Mouse (Mus musculus): ENCODE measurements around the gene Nkapd1. TPM values are rescaled to one million over a fixed set of nuclear protein-coding genes. Genes with fewer than 3 reads are reported as not detected.

Nkapd1 gene
- polyA plus RNA-seq (2014; fragmentation: Nextera tagmentation; extraction: Ambion mirVana) = 21.9 and 24.5 TPM in 2 replicates

GRCm38 (mm10) chr9:50616766-50617603 lies at the start of gene Nkapd1, which contains the start of gene Pih1d2:
Nkapd1 (minus strand) TSS chr9:50617464.
Pih1d2 (plus strand) TSS chr9:50617321.
- WGBS = under 1% methylated on average over 78 of the region's 81 CpGs
- H3K4me1 ChIP-seq (ENCODE audit: control insufficient read depth, insufficient read depth, low read length) = peaks cover 9% of the 10 kb centered on the region
- H3K9me3 ChIP-seq (ENCODE audit: control insufficient read depth, low read length) = no peaks in the 10 kb centered on the region
- H3K27me3 ChIP-seq (ENCODE audit: control insufficient read depth, insufficient read depth, low read length) = no peaks in the 10 kb centered on the region
- peak within 1 kb of the TSS; percentile 99 for H3K4me3 ChIP-seq (ENCODE audit: low read depth, low read length)
- H3K27ac ChIP-seq (ENCODE audit: low read depth, low read length) = peak within 1 kb of the TSS; percentile 79
- peak within 1 kb of the TSS; percentile 83 for H3K4me2 ChIP-seq (ENCODE audit: low read depth, low read length)
- H3K36me3 ChIP-seq (ENCODE audit: control insufficient read depth, insufficient read depth, low read length) = peaks cover 18% of the 10 kb centered on the region; the same call in 1 of the 2 replicates
- peak within 1 kb of the TSS; percentile 87 for H3K9ac ChIP-seq (replicated peaks; ENCODE audit: low read depth, low read length)
- peak; percentile 95 for ATAC-seq (ENCODE audit: low read depth)

- H3K9ac ChIP-seq (replicated peaks; ENCODE audit: low read depth, low read length) = no peak overlapping the region
- no peak for ATAC-seq (ENCODE audit: low read depth)
- H3K36me3 ChIP-seq (ENCODE audit: control insufficient read depth, insufficient read depth, low read length) = peaks cover 25% of the 10 kb centered on the region
- no peaks in the 10 kb centered on the region for H3K9me3 ChIP-seq (ENCODE audit: control insufficient read depth, low read length)
- no peak overlapping the region for H3K4me2 ChIP-seq (ENCODE audit: low read depth, low read length)
- H3K27me3 ChIP-seq (ENCODE audit: control insufficient read depth, insufficient read depth, low read length) = no peaks in the 10 kb centered on the region
- WGBS = 87% methylated on average over 6 of the region's 6 CpGs
- H3K4me3 ChIP-seq (ENCODE audit: low read depth, low read length) = no peak overlapping the region
- H3K4me1 ChIP-seq (ENCODE audit: control insufficient read depth, insufficient read depth, low read length) = no peaks in the 10 kb centered on the region
- no peak overlapping the region for H3K27ac ChIP-seq (ENCODE audit: low read depth, low read length)
These were observed 49.2 kb upstream of the Nkapd1 start for GRCm38 (mm10) chr9:50666442-50666841.

GRCm38 (mm10) chr9:50664826-50665225 lies 47.6 kb upstream of the Nkapd1 start:
- no peak overlapping the region for H3K4me3 ChIP-seq (ENCODE audit: low read depth, low read length)
- no peak for ATAC-seq (ENCODE audit: low read depth)
- no peak overlapping the region for H3K4me2 ChIP-seq (ENCODE audit: low read depth, low read length)
- no peak overlapping the region for H3K9ac ChIP-seq (replicated peaks; ENCODE audit: low read depth, low read length)
- H3K4me1 ChIP-seq (ENCODE audit: control insufficient read depth, insufficient read depth, low read length) = peaks cover 5% of the 10 kb centered on the region
- no peaks in the 10 kb centered on the region for H3K9me3 ChIP-seq (ENCODE audit: control insufficient read depth, low read length)
- WGBS = 92% methylated on average over 5 of the region's 5 CpGs
- H3K27ac ChIP-seq (ENCODE audit: low read depth, low read length) = no peak overlapping the region
- H3K36me3 ChIP-seq (ENCODE audit: control insufficient read depth, insufficient read depth, low read length) = peaks cover 25% of the 10 kb centered on the region
- no peaks in the 10 kb centered on the region for H3K27me3 ChIP-seq (ENCODE audit: control insufficient read depth, insufficient read depth, low read length)

- peaks cover 16% of the 10 kb centered on the region for H3K4me1 ChIP-seq (ENCODE audit: control insufficient read depth, insufficient read depth, low read length)
- WGBS = 13% methylated on average over 12 of the region's 12 CpGs
These were observed 43.2 kb upstream of the Nkapd1 start for GRCm38 (mm10) chr9:50660431-50660830.

GRCm38 (mm10) chr9:50659392-50660217 lies 42.3 kb upstream of the Nkapd1 start, which contains the start of gene Dlat:
Dlat (minus strand) TSS chr9:50659780.
- Histone ChIP-seq H3K9ac (replicated peaks; ENCODE audit: low read depth, low read length) (peak within 1 kb of the TSS; percentile 89), H3K36me3 (ENCODE audit: control insufficient read depth, insufficient read depth, low read length) (0 out of 2 replicates have a peak, but pooled peaks cover 11% of the 10 kb centered on the region), H3K4me2 (ENCODE audit: low read depth, low read length) (peak within 1 kb of the TSS; percentile 80), H3K27ac (ENCODE audit: low read depth, low read length) (peak within 1 kb of the TSS; percentile 80), H3K4me1 (ENCODE audit: control insufficient read depth, insufficient read depth, low read length) (peaks cover 16% of the 10 kb centered on the region), H3K4me3 (ENCODE audit: low read depth, low read length) (peak within 1 kb of the TSS; percentile 90), H3K27me3 (ENCODE audit: control insufficient read depth, insufficient read depth, low read length) (no peaks in the 10 kb centered on the region), H3K9me3 (ENCODE audit: control insufficient read depth, low read length) (no peaks in the 10 kb centered on the region)
- 0% methylated on average over 63 of the region's 63 CpGs for WGBS
- peak; percentile 94 for ATAC-seq (ENCODE audit: low read depth)

More at GRCm38 (mm10) chr9:50660431-50660830, 43.2 kb upstream of the Nkapd1 start:
- H3K4me3 ChIP-seq (ENCODE audit: low read depth, low read length) = peak overlapping the region; percentile 90
- 0 out of 2 replicates have a peak overlapping the region, but pooled peaks have one; percentile 39 for H3K9ac ChIP-seq (replicated peaks; ENCODE audit: low read depth, low read length)
- H3K36me3 ChIP-seq (ENCODE audit: control insufficient read depth, insufficient read depth, low read length) = peaks cover 15% of the 10 kb centered on the region
- ATAC-seq (ENCODE audit: low read depth) = no peak
- H3K4me2 ChIP-seq (ENCODE audit: low read depth, low read length) = peak overlapping the region; percentile 80
- H3K27me3 ChIP-seq (ENCODE audit: control insufficient read depth, insufficient read depth, low read length) = no peaks in the 10 kb centered on the region
- H3K9me3 ChIP-seq (ENCODE audit: control insufficient read depth, low read length) = no peaks in the 10 kb centered on the region
- no peak overlapping the region for H3K27ac ChIP-seq (ENCODE audit: low read depth, low read length)

- Histone ChIP-seq H3K9me3 (ENCODE audit: control insufficient read depth, low read length) (no peaks in the 10 kb centered on the region), H3K27ac (ENCODE audit: low read depth, low read length) (peak overlapping the region; percentile 80), H3K9ac (replicated peaks; ENCODE audit: low read depth, low read length) (peak overlapping the region; percentile 89), H3K36me3 (ENCODE audit: control insufficient read depth, insufficient read depth, low read length) (0 out of 2 replicates have a peak, but pooled peaks cover 12% of the 10 kb centered on the region), H3K27me3 (ENCODE audit: control insufficient read depth, insufficient read depth, low read length) (no peaks in the 10 kb centered on the region), H3K4me1 (ENCODE audit: control insufficient read depth, insufficient read depth, low read length) (peaks cover 16% of the 10 kb centered on the region), H3K4me2 (ENCODE audit: low read depth, low read length) (peak overlapping the region; percentile 80), H3K4me3 (ENCODE audit: low read depth, low read length) (peak overlapping the region; percentile 90)
- under 1% methylated on average over 28 of the region's 28 CpGs for WGBS
- no peak for ATAC-seq (ENCODE audit: low read depth)
These were observed 41.7 kb upstream of the Nkapd1 start for GRCm38 (mm10) chr9:50658941-50659388.

GRCm38 (mm10) chr9:50658391-50658790 lies 41.1 kb upstream of the Nkapd1 start:
- H3K4me1 ChIP-seq (ENCODE audit: control insufficient read depth, insufficient read depth, low read length) = peaks cover 16% of the 10 kb centered on the region
- no peak for ATAC-seq (ENCODE audit: low read depth)
- H3K27ac ChIP-seq (ENCODE audit: low read depth, low read length) = peak overlapping the region; percentile 80; the same call in 1 of the 2 replicates
- H3K27me3 ChIP-seq (ENCODE audit: control insufficient read depth, insufficient read depth, low read length) = no peaks in the 10 kb centered on the region
- 29% methylated on average over 5 of the region's 5 CpGs for WGBS
- no peaks in the 10 kb centered on the region for H3K9me3 ChIP-seq (ENCODE audit: control insufficient read depth, low read length)
- peak overlapping the region; percentile 90 for H3K4me3 ChIP-seq (ENCODE audit: low read depth, low read length)
- peak overlapping the region; percentile 80 for H3K4me2 ChIP-seq (ENCODE audit: low read depth, low read length)
- peaks cover 18% of the 10 kb centered on the region; the same call in 1 of the 2 replicates for H3K36me3 ChIP-seq (ENCODE audit: control insufficient read depth, insufficient read depth, low read length)
- peak overlapping the region; percentile 89 for H3K9ac ChIP-seq (replicated peaks; ENCODE audit: low read depth, low read length)

- ATAC-seq (ENCODE audit: low read depth) = no peak
- Histone ChIP-seq H3K9ac (replicated peaks; ENCODE audit: low read depth, low read length) (no peak overlapping the region), H3K9me3 (ENCODE audit: control insufficient read depth, low read length) (no peaks in the 10 kb centered on the region), H3K27ac (ENCODE audit: low read depth, low read length) (no peak overlapping the region), H3K4me3 (ENCODE audit: low read depth, low read length) (no peak overlapping the region), H3K36me3 (ENCODE audit: control insufficient read depth, insufficient read depth, low read length) (peaks cover 61% of the 10 kb centered on the region), H3K4me2 (ENCODE audit: low read depth, low read length) (no peak overlapping the region), H3K27me3 (ENCODE audit: control insufficient read depth, insufficient read depth, low read length) (no peaks in the 10 kb centered on the region), H3K4me1 (ENCODE audit: control insufficient read depth, insufficient read depth, low read length) (no peaks in the 10 kb centered on the region)
- 97% methylated on average over 10 of the region's 10 CpGs for WGBS
These were observed 33.2 kb upstream of the Nkapd1 start for GRCm38 (mm10) chr9:50650503-50650902.

Measured in neural tube, embryonic 14.5 days (tissue).